Mouse (Mus musculus): ENCODE results near the gene Vmn2r110. TPM values are rescaled to one million over a fixed set of nuclear protein-coding genes. Genes with fewer than 3 reads are reported as not detected.

Vmn2r110 gene
- polyA plus RNA-seq (2015; fragmentation: Nextera tagmentation; extraction: Ambion mirVana) = 0.03 and 0.04 TPM in 2 replicates

DNA sequence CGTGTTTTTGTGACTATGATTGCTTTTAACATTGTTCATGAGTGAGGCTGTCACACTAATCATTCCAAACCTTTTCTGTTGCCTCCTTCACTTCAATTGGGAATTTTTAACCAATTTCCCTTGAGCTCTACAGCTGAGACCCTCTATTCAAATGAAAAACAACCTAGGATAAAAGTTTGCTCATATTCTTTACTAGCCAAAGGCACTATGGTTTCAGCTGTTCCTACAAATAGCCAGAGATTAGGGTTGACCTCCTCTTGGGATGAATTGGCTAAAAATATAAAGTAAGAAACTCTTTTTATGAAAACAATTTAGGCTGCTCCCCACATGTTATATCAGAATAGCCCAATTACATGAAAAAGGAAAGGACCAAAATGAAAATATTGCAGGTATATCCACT, at the start of gene Vmn2r110:
TSS of gene Vmn2r110 (minus strand) at position 101 of the 400 bp plus-strand sequence.
- DNase-seq (ENCODE audit: low spot score) = no peak

DNA sequence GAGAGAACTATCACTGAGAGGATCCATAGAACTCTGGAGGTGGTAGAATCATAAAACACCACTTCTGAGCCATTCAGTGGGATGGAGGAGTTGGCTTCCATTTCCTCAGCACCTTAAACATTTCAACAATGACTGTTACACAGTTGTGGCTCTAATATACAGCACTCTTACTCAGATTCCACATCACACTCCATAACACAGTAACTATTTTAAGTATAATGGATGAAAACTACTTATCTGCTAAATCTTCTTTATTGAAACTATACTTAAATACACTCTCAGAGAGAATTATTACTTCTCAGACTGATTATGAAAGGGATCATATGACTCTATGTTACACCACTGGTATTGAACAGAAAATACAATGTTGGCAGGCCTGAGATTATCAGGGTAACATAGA, 28.6 kb upstream of the Vmn2r110 start, which contains the start of gene Fpr-rs3:
TSS of gene Fpr-rs3 (minus strand) at position 101 of the 400 bp plus-strand sequence.
- no peak for DNase-seq (ENCODE audit: low spot score)

DNA sequence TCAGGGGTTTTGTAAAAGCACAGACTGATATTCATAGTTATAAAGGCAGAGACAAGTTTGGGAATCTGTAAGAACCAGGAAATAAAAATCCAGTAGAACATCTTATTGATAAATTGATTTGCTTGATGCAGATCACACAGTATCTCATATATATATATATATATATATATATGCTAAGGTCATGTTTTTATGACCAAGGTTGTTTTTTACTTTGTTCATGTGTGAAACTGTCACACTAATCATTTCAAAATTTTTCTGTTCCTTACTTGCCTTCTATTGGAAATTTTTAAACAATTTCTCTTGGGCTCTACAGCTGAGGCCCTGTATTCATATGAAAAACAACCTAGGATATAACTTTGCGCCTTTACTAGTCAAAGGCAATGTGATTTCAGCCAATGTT, 31.6 kb downstream of the Vmn2r110 start, which contains the start of gene Vmn2r109:
TSS of gene Vmn2r109 (minus strand) at position 101 of the 400 bp plus-strand sequence.
- DNase-seq (ENCODE audit: low spot score) = no peak

Other genes with a start within 250 kb of the Vmn2r110 start
- not detected in 2 replicates for gene Vmn1r224, start 182.3 kb downstream of the Vmn2r110 start, polyA plus RNA-seq (2015; fragmentation: Nextera tagmentation; extraction: Ambion mirVana)
- gene Vmn2r108, start 115.1 kb downstream of the Vmn2r110 start, polyA plus RNA-seq (2015; fragmentation: Nextera tagmentation; extraction: Ambion mirVana) = not detected in 2 replicates
- not detected in 2 replicates for gene Vmn1r225, start 98.3 kb downstream of the Vmn2r110 start, polyA plus RNA-seq (2015; fragmentation: Nextera tagmentation; extraction: Ambion mirVana)
- not detected in 2 replicates for gene Vmn2r109, start 31.7 kb downstream of the Vmn2r110 start, polyA plus RNA-seq (2015; fragmentation: Nextera tagmentation; extraction: Ambion mirVana)
- not detected in 2 replicates for gene Fpr-rs3, start 28.5 kb upstream of the Vmn2r110 start, polyA plus RNA-seq (2015; fragmentation: Nextera tagmentation; extraction: Ambion mirVana)
- gene Vmn1r226, start 86.4 kb upstream of the Vmn2r110 start, polyA plus RNA-seq (2015; fragmentation: Nextera tagmentation; extraction: Ambion mirVana) = not detected in 2 replicates
- not detected in 2 replicates for gene Vmn1r227, start 133.4 kb upstream of the Vmn2r110 start, polyA plus RNA-seq (2015; fragmentation: Nextera tagmentation; extraction: Ambion mirVana)
- gene Vmn1r228, start 189.7 kb upstream of the Vmn2r110 start, polyA plus RNA-seq (2015; fragmentation: Nextera tagmentation; extraction: Ambion mirVana) = not detected in 2 replicates
- gene Vmn1r229, start 215.1 kb upstream of the Vmn2r110 start, polyA plus RNA-seq (2015; fragmentation: Nextera tagmentation; extraction: Ambion mirVana) = not detected in 2 replicates
- gene Vmn1r230, start 244.0 kb upstream of the Vmn2r110 start, polyA plus RNA-seq (2015; fragmentation: Nextera tagmentation; extraction: Ambion mirVana) = not detected in 2 replicates